Mouse (Mus musculus) olfactory bulb, adult 2 months (tissue): Measurements from ENCODE around the gene Mgat5.

Experiments
- CTCF ChIP-seq: fragments of 200-500 bp; IDR thresholded peaks from 2 replicates; pipeline ENCODE4 v1.5.1; 2012; ENCODE audit warnings: low read depth, mild to moderate bottlenecking, low read length, moderate library complexity; ENCODE audit not compliant: insufficient read depth
- POLR2A ChIP-seq: fragments of 200-500 bp; IDR thresholded peaks from 2 replicates; pipeline ENCODE4 v1.6.1; 2012; ENCODE audit warnings: mild to moderate bottlenecking, low read depth, low read length, moderate library complexity; ENCODE audit not compliant: insufficient read depth

DNA sequence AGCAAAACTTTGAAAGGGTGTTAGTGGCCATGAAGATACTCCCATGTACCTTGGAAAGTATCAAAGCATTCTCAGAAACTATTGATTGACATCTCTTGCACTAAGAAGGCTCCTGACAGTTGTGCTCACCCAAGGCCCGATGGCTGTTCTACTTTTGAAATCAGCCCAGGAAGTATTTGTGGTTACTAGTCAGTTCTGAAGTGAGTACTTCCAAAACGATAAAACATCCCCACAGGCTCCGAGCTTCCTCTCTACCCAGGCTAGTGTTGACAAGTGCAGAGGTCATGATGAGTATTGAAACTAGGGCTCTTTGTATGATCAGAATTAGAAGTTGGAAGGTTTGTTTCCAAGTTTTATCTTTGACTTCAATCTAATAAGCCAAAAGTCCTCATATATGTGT lies 92.0 kb downstream of the Mgat5 start:
- TF ChIP-seq CTCF (no peak), POLR2A (no peak)
